Mouse (Mus musculus) kidney, adult 9 months (tissue): ENCODE results near the gene Rrnad1.

Experiments used
- DNase-seq: peaks from one replicate; pipeline ENCODE4 v3.0.0; 2022

Rrnad1 gene

DNA sequence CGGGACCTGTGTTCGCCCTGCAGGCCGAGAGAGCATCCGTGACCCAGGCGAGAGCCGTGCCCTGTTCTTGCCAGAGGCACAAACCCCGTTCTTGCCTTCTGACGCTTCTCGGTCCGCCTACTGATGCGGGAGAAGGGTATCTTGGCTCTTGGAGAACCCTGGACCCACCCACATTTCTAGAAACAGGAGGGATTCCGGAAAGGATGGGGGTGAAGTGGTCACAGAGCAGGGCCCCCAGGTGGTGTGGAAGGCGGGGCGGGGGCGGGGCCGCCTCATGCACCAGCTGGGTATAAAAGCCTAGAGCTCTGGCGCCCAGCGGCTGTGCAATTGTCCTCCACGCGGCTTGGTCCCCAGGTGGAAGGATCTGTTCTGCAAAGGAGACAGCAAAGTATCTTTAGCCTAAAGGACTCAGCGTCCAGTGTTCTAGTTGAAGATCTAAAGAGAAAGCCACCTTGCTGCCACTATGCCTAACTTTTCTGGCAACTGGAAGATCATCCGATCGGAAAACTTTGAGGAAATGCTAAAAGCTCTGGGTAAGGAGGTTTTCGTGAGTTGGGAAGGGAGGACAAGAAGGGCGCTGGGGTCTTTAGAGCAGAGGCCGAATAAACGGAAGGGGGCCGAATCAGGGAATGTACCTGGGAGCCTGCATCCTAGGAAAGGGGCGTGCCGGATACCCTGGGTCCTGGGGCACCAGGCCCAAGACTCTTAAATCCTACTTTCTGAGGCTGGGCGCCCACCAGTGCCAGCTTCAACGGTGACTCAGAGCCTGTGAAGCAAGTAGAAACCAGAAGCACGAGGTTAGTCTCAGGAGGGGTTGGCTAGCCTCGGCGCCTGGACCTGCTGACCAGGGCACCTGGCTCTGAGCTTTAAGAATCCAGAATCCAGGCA lies 18.1 kb upstream of the Rrnad1 start, which contains the start of gene Crabp2:
Gene Crabp2, plus strand, starts transcription at position 289 of the 888 bp plus-strand sequence.
- no peak for DNase-seq

DNA sequence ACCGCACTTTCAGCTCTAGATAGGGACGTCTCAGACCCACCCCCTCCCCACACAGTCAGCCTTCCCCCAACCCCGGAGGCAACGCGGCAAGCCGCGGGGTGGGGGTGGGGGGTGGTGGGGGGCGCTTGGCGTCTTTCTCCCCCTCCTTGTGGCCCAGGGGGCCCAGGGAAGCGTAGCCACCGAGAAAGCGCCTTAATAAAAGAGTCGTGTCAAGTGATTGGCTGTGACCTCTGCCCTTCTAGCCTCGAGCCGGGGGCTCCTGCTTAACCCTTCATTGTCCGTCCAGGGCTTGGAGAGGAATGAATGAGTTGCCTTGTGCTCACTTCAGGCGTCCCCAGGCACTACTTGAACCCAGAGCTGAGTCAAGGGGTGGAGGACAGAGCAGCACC lies 17.3 kb upstream of the Rrnad1 start:
- DNase-seq, result no peak

DNA sequence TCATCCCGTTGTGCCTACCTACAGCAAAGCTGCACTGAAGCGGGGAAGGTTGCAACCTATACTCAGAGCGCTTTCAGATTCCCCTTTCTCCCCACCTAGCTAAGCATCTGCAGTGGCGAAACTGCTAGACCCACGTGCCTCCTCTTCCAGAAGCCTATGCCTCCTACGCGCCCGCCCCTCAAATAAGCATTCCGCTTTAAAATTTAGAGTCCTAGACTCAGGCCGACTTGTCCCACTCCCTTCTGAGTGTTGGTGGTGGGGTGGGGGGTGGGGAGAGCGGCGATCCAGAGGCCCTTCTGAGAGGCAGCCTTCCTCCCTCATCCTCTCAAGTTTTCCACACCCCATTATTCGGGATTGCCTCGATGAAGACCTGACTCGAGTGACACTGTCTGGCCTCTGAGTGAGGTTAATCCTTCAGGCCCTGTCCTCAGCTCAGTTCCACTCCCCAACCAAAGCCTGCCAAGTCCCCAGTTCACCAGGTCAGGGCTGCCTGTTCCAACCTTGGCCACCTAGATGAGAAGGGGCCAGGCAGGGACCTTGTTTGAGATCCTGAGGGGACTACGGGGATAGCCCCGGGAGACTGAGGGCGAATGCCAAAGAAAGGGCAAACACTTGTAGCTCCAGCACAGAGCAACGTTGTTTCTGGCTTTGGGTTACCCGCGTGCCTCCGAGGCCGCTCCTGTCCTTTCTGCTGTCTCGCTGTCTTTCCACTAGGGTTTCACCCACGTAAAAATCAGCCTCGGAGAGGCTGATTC lies 16.7 kb upstream of the Rrnad1 start:
- DNase-seq, result no peak

- DNase-seq, result no peak
These were observed 16.0 kb upstream of the Rrnad1 start for GRCm38 (mm10) chr3:87946541-87946860.

GRCm38 (mm10) chr3:87945781-87946540 lies 15.4 kb upstream of the Rrnad1 start:
- DNase-seq, result no peak

DNA sequence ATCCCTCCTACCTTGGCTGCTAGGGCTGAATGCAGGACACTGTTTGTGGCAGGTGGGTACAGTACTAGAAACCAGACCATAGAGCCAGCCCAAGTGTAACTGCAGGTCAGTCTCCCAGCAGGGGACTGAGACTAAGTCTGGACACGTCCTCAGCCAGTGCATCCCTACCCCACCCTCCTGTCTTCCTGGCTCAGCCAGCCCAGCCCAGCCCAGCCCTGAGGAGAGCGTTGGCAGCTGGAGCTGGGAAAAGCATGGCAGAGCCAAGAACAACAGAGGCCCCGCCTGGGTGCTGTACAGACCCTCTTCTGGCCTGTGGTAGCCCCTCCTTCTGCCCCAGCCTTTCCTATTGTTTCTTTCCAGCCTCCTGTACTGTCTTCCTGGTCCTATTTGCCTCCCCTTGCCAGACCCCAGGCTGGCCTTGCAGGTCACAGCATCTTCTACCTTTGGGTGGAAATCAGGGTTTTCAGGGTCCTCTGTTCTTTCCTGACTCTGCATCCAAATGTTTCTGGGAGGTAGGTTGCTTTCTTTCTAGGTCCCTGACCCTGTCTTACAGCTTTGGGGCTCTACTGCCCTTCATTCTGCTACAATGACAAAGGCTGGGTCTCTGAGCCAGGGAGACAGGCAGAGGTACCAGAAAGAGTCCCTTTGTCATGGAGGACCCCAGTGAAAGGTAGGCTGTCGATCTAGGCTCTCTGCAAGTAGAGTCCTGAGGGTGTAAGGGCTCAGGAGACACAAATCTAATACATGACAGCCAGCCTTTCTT lies 14.5 kb upstream of the Rrnad1 start:
- no peak for DNase-seq

- no peak for DNase-seq
These were observed 13.1 kb upstream of the Rrnad1 start for GRCm38 (mm10) chr3:87943586-87943985.

DNA sequence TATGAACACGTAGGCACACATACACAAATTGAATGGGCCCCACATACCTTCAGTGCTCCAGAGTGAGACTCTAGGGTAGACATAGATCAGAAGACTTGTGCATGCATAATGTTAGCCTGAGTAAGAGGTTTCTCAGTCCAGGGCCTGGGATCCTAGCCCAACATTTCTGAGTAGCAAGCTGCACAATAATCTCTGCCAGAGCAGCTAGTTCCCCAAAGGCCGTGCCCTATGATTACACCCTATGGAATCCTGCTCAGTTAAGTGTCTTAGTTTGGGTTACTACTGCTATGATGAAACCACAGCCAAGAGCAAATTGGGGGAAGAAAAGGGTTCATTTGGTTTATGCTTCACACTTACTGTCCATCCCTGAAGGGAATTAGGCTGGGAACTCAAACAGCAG lies 12.0 kb upstream of the Rrnad1 start:
- DNase-seq, result no peak

- DNase-seq, result no peak
These were observed 10.1 kb upstream of the Rrnad1 start for GRCm38 (mm10) chr3:87940611-87941010.

DNA sequence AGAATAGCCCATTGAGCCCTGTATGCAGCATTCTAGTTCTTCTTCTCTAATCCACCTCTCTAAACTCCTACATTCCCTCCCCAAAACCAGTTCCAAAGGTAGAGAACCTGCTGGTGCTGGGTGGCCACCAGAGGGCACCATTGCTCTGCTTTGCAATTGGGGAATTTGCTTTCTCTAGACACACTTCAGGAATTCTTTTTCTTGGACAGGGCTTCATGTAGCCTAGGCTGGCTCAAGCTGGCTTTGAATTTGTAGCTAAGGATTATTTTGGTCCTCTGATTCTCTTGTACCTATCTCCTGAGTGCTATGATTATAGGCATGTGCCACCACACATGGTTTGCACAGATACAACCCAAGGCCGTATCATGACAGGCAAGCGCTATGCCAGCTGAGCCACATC lies 5.3 kb upstream of the Rrnad1 start:
- DNase-seq, result peak; percentile 77

DNA sequence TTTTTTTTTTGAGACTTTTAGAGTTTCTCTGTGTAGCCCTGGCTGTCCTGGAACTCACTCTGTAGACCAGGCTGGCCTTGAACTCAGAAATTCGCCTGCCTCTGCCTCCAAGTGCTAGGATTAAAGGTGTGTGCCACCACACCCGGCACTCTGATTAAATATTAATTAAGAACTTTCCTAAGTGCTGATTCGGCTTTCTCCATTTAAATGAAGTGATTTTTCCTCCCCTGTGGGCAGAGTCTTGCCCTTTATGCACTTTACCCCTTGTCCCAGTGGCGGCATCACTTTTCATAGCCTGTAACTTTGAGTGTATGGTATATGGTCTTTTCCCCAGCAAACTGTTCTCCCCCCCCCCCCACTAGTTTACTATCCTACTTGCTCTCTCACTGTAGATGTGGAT lies 4.7 kb upstream of the Rrnad1 start:
- peak; percentile 78 for DNase-seq

GRCm38 (mm10) chr3:87934501-87934900 lies 4.0 kb upstream of the Rrnad1 start:
- DNase-seq, result peak; percentile 17

GRCm38 (mm10) chr3:87934026-87934425 lies 3.5 kb upstream of the Rrnad1 start:
- peak; percentile 78 for DNase-seq

- peak; percentile 12 for DNase-seq
These were observed 1.0 kb downstream of the Rrnad1 start for GRCm38 (mm10) chr3:87929341-87930077.

DNA sequence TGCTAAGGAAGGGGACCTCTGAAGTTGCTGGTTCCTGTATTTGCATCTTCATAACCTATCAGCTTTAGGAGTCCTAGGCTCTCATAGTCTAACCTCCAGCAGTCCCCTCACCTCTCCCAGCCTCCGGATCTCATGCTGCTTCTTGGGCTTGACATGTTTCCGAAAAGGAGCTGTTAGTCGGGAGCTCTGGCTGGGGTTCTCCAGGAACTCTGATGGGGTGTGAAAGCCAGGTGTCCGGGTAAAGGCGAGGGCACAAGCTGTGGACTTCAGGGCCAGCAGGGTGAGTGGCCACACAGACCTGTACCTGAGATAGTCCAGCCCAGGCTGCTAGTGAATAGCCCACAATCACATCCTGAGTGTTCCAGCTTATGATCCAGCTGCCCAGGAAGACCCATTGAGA lies 3.1 kb downstream of the Rrnad1 start:
- DNase-seq, result no peak

DNA sequence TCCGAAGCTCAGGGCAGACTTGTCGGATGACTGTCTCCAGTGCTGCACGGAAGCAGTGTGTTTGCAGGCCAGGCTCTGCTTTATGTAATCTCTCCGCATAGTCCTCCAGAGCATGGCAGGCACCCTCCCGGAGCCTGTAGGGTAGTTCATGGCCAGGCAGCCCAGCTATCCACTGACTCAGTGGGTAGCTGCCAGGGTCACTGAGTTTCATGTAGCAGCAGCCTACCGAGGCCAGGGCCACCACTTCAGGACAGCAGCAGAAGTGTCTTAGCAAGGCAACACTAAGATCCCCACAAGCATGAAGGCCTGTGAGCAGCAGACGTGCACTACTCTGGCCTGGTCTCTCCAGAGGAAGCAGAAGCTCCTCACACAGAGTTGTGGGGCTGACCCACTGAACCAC lies 5.5 kb downstream of the Rrnad1 start:
- peak; percentile 8 for DNase-seq

- DNase-seq, result no peak
These were observed 10.1 kb downstream of the Rrnad1 start for GRCm38 (mm10) chr3:87920270-87920943.

GRCm38 (mm10) chr3:87919336-87920108 lies 11.0 kb downstream of the Rrnad1 start, which contains the start of gene Mrpl24:
TSS of gene Mrpl24 (plus strand) at chr3:87919506.
- DNase-seq, result peak; percentile 95

GRCm38 (mm10) chr3:87918551-87918950 lies 12.0 kb downstream of the Rrnad1 start:
- DNase-seq, result peak; percentile 13

GRCm38 (mm10) chr3:87916990-87917389 lies 13.5 kb downstream of the Rrnad1 start:
- no peak for DNase-seq
